Mouse (Mus musculus) leukemia stem cell, adult 10-12 weeks (primary cell): ENCODE measurements around the gene Fmo3. TPM values are rescaled to one million over a fixed set of nuclear protein-coding genes. Genes with fewer than 3 reads are reported as not detected.

Experiments
- polyA plus RNA-seq: library from polyadenylated mRNA; stranded (reverse); fragments of >175 nt; gene quantifications from 2 replicates; pipeline ENCODE4 v1.2.3, GENCODE M21; 2012; ENCODE audit warnings: low replicate concordance

Gene Fmo3
- polyA plus RNA-seq: not detected in 2 replicates

GRCm38 (mm10) chr1:162984428-162984827 is at the start of gene Fmo3:
Gene Fmo3 (minus strand): TSS chr1:162984528.

GRCm38 (mm10) chr1:162937415-162937814 is 46.9 kb downstream of the Fmo3 start, which contains the start of gene Fmo6:
Gene Fmo6 (minus strand): TSS chr1:162937515.

Other genes starting within 250 kb of the Fmo3 start
- gene Prrc2c, start 244.0 kb downstream of the Fmo3 start, polyA plus RNA-seq: 35.5 and 58.9 TPM in 2 replicates
- not detected in 2 replicates for gene Fmo4, start 170.6 kb downstream of the Fmo3 start, polyA plus RNA-seq
- not detected in 2 replicates for gene Fmo1, start 117.9 kb downstream of the Fmo3 start, polyA plus RNA-seq
- 0.06 TPM in 1 of 2 replicates, not detected in the other for gene Fmo2, start 85.8 kb downstream of the Fmo3 start, polyA plus RNA-seq
- not detected in 2 replicates for gene Fmo6, start 47.0 kb downstream of the Fmo3 start, polyA plus RNA-seq
- not detected in 2 replicates for gene Mroh9, start 101.1 kb upstream of the Fmo3 start, polyA plus RNA-seq